Mouse (Mus musculus) forebrain, postnatal 0 days (tissue): ENCODE measurements at regions not wholly inside any gene's neighbourhood (a gene's known extent, or its start where the extent isn't known, plus 50 kb on each side); places are given as distances from the start of the nearest gene placed in this dataset.
A peak's percentile ranks its signal among the peaks of the same experiment; 100 is the strongest.
"Not testable (repeated sequence)": the region's sequence is repeated elsewhere in the genome, so short reads cannot be mapped to it uniquely, and the experiment has no call there.

ENCODE experiments used
- ATAC-seq: fragments of 200-750 bp; cut with Nextera tagmentation; 2 replicates; pipeline ENCODE4 v1.8.0; 2017; ENCODE audit warnings: mild to moderate bottlenecking, moderate library complexity
- DNase-seq: peaks from one replicate; pipeline ENCODE4 v3.0.0-alpha.2; 2015
- H3K27ac ChIP-seq: fragments of 300-500 bp; sonication (generic); 2 replicates; pipeline ENCODE4 v1.5.1; 2014; ENCODE audit warnings: low read depth, mild to moderate bottlenecking, antibody characterized with exemption, low read length, moderate library complexity, mixed read lengths
- H3K27me3 ChIP-seq: fragments of 300-500 bp; sonication (generic); 2 replicates; pipeline ENCODE4 v1.6.1; 2014; ENCODE audit warnings: mild to moderate bottlenecking, low read length, mixed read lengths; ENCODE audit not compliant: insufficient read depth
- H3K36me3 ChIP-seq: fragments of 300-500 bp; sonication (generic); 2 replicates; pipeline ENCODE4 v1.6.1; 2014; ENCODE audit warnings: mild to moderate bottlenecking, moderate library complexity; ENCODE audit not compliant: insufficient read depth
- H3K4me1 ChIP-seq: fragments of 300-500 bp; sonication (generic); 2 replicates; pipeline ENCODE4 v1.6.1; 2014; ENCODE audit warnings: antibody characterized with exemption; ENCODE audit not compliant: insufficient read depth
- H3K4me2 ChIP-seq: fragments of 300-500 bp; sonication (generic); 2 replicates; pipeline ENCODE4 v1.6.1; 2014; ENCODE audit warnings: low read depth, mild to moderate bottlenecking, moderate library complexity
- H3K4me3 ChIP-seq: fragments of 300-500 bp; sonication (generic); 2 replicates; pipeline ENCODE4 v1.5.1; 2014; ENCODE audit warnings: low read depth, low read length, mixed read lengths
- H3K9ac ChIP-seq: fragments of 300-500 bp; sonication (generic); 2 replicates; pipeline ENCODE4 v1.6.1; 2014; ENCODE audit warnings: mild to moderate bottlenecking
- H3K9me3 ChIP-seq: fragments of 300-500 bp; sonication (generic); 2 replicates; pipeline ENCODE4 v1.6.1; 2016; ENCODE audit warnings: low read length
- CTCF ChIP-seq: sonication (generic); IDR thresholded peaks from 2 replicates; pipeline ENCODE4 v1.5.1; 2016; ENCODE audit warnings: antibody characterized with exemption, control low read depth, low read depth
- whole genome bisulfite sequencing: fragments of 180-500 bp; shearing (Covaris S2); extraction: QIAGEN DNeasy Blood & Tissue Kit; methylation state at CpG from one replicate; pipeline ENCODE4 v1.1.7; 2014; 5-methylcytosine and 5-hydroxymethylcytosine counted together

- WGBS: 94% methylated on average over 3 of the region's 3 CpGs
- H3K4me3 ChIP-seq, H3K36me3 ChIP-seq, H3K9me3 ChIP-seq, H3K27ac ChIP-seq, DNase-seq, H3K4me1 ChIP-seq, H3K9ac ChIP-seq, H3K27me3 ChIP-seq, H3K4me2 ChIP-seq, ATAC-seq: not testable (repeated sequence)
Observed at GRCm38 (mm10) chr10:51397016-51397415, 83.4 kb upstream of the Gm49339 start.

GRCm38 (mm10) chr10:51405141-51405540, 75.3 kb upstream of the Gm49339 start:
- H3K27me3 ChIP-seq: no peaks in the 10 kb centered on the region
- H3K4me2 ChIP-seq: no peak overlapping the region
- no peaks in the 10 kb centered on the region for H3K9me3 ChIP-seq
- H3K27ac ChIP-seq: no peak overlapping the region
- no peak overlapping the region for H3K4me3 ChIP-seq
- DNase-seq (peak; percentile 87), ATAC-seq (peak; percentile 87)
- 5% methylated on average over 9 of the region's 9 CpGs for WGBS
- H3K36me3 ChIP-seq: no peaks in the 10 kb centered on the region
- no peaks in the 10 kb centered on the region for H3K4me1 ChIP-seq
- peak; percentile 86 for TF ChIP-seq CTCF
- no peak overlapping the region for H3K9ac ChIP-seq

GRCm38 (mm10) chr10:51412795-51413194, 67.6 kb upstream of the Gm49339 start:
- ATAC-seq: no peak
- no peak for TF ChIP-seq CTCF
- H3K27me3 ChIP-seq: no peaks in the 10 kb centered on the region

GRCm38 (mm10) chr10:51414512-51414911, 65.9 kb upstream of the Gm49339 start:
- TF ChIP-seq CTCF: no peak
- Histone ChIP-seq H3K4me2 (no peak overlapping the region), H3K9ac (no peak overlapping the region), H3K4me1 (no peaks in the 10 kb centered on the region), H3K27me3 (no peaks in the 10 kb centered on the region), H3K9me3 (no peaks in the 10 kb centered on the region), H3K27ac (no peak overlapping the region), H3K36me3 (no peaks in the 10 kb centered on the region), H3K4me3 (no peak overlapping the region)
- DNase-seq (no peak), ATAC-seq (no peak)
- WGBS: 95% methylated on average over 1 of the region's 1 CpGs

More at GRCm38 (mm10) chr10:51412795-51413194, 67.6 kb upstream of the Gm49339 start:
- H3K4me3 ChIP-seq: no peak overlapping the region
- no peak overlapping the region for H3K9ac ChIP-seq
- DNase-seq: no peak
- H3K27ac ChIP-seq: no peak overlapping the region
- no peaks in the 10 kb centered on the region for H3K9me3 ChIP-seq
- no peak overlapping the region for H3K4me2 ChIP-seq
- H3K36me3 ChIP-seq: no peaks in the 10 kb centered on the region
- H3K4me1 ChIP-seq: no peaks in the 10 kb centered on the region

GRCm38 (mm10) chr10:51416723-51417122, 63.7 kb upstream of the Gm49339 start:
- Histone ChIP-seq H3K4me3 (no peak overlapping the region), H3K4me1 (no peaks in the 10 kb centered on the region), H3K27me3 (no peaks in the 10 kb centered on the region), H3K4me2 (no peak overlapping the region), H3K9me3 (no peaks in the 10 kb centered on the region), H3K27ac (no peak overlapping the region), H3K36me3 (no peaks in the 10 kb centered on the region), H3K9ac (no peak overlapping the region)
- DNase-seq (no peak), ATAC-seq (no peak)
- no peak for TF ChIP-seq CTCF

- Histone ChIP-seq H3K27ac (no peak overlapping the region), H3K27me3 (no peaks in the 10 kb centered on the region), H3K4me1 (no peaks in the 10 kb centered on the region), H3K4me3 (no peak overlapping the region), H3K36me3 (no peaks in the 10 kb centered on the region), H3K9ac (no peak overlapping the region), H3K9me3 (no peaks in the 10 kb centered on the region), H3K4me2 (no peak overlapping the region)
- ATAC-seq (no peak), DNase-seq (no peak)
- TF ChIP-seq CTCF: no peak
- 76% methylated on average over 3 of the region's 3 CpGs for WGBS
Observed at GRCm38 (mm10) chr10:51417221-51417911, 63.0 kb upstream of the Gm49339 start.

GRCm38 (mm10) chr10:51418550-51418949, 61.9 kb upstream of the Gm49339 start:
- TF ChIP-seq CTCF: no peak
- Histone ChIP-seq H3K36me3 (no peaks in the 10 kb centered on the region), H3K27me3 (no peaks in the 10 kb centered on the region), H3K4me2 (no peak overlapping the region), H3K9ac (no peak overlapping the region), H3K9me3 (no peaks in the 10 kb centered on the region), H3K4me1 (no peaks in the 10 kb centered on the region), H3K27ac (no peak overlapping the region), H3K4me3 (no peak overlapping the region)
- ATAC-seq (no peak), DNase-seq (no peak)
- 79% methylated on average over 1 of the region's 1 CpGs for WGBS

GRCm38 (mm10) chr10:51422501-51422900, 57.9 kb upstream of the Gm49339 start:
- Histone ChIP-seq H3K9me3 (no peaks in the 10 kb centered on the region), H3K27me3 (no peaks in the 10 kb centered on the region), H3K4me1 (no peaks in the 10 kb centered on the region), H3K36me3 (no peaks in the 10 kb centered on the region), H3K27ac (no peak overlapping the region), H3K4me2 (no peak overlapping the region), H3K4me3 (no peak overlapping the region), H3K9ac (no peak overlapping the region)
- ATAC-seq (no peak), DNase-seq (no peak)
- 73% methylated on average over 1 of the region's 1 CpGs for whole genome bisulfite sequencing
- no peak for TF ChIP-seq CTCF
